Mouse (Mus musculus) spleen, adult 2 months (tissue): ENCODE results near the gene Tceanc2. TPM values are rescaled to one million over a fixed set of nuclear protein-coding genes. Genes with fewer than 3 reads are reported as not detected.

Experiments
- DNase-seq, 2 experiments: peaks; one replicate each; pipeline versions ENCODE4 v3.0.0 to v3.0.0-alpha.2; 2012 to 2021; ENCODE audit warnings: low spot score in 2 of 2, low read depth in 1 of 2
- H3K27ac ChIP-seq: fragments of 200-500 bp; 2 replicates; pipeline ENCODE4 v1.5.1; 2012; ENCODE audit warnings: low read length, inconsistent platforms; ENCODE audit not compliant: insufficient read depth
- H3K27me3 ChIP-seq: fragments of 200-500 bp; 2 replicates; pipeline ENCODE4 v1.6.1; 2012; ENCODE audit warnings: mild to moderate bottlenecking, moderate library complexity, low read length, inconsistent platforms; ENCODE audit not compliant: control insufficient read depth, insufficient read depth
- H3K36me3 ChIP-seq: fragments of 200-500 bp; 2 replicates; pipeline ENCODE4 v1.6.1; 2012; ENCODE audit warnings: mild to moderate bottlenecking, low read length, inconsistent platforms; ENCODE audit not compliant: control insufficient read depth, insufficient read depth
- H3K4me1 ChIP-seq: fragments of 200-500 bp; 2 replicates; pipeline ENCODE4 v1.6.1; 2011; ENCODE audit warnings: inconsistent platforms; ENCODE audit not compliant: control insufficient read depth, insufficient read depth, insufficient read length
- H3K4me3 ChIP-seq: fragments of 200-500 bp; 2 replicates; pipeline ENCODE4 v1.5.1; 2011; ENCODE audit warnings: mild to moderate bottlenecking, inconsistent platforms; ENCODE audit not compliant: insufficient read depth, insufficient read length; ENCODE audit errors: extremely low read depth
- CTCF ChIP-seq: fragments of 200-500 bp; IDR thresholded peaks from 2 replicates; pipeline ENCODE4 v1.5.1; 2011; ENCODE audit warnings: mild to moderate bottlenecking, inconsistent platforms; ENCODE audit not compliant: insufficient read depth, insufficient read length, insufficient replicate concordance; ENCODE audit errors: extremely low read depth
- POLR2A ChIP-seq: fragments of 200-500 bp; IDR thresholded peaks from 2 replicates; pipeline ENCODE4 v1.6.1; 2011; ENCODE audit warnings: low read depth, low read length, inconsistent platforms
- WGBS: fragments of 180-500 bp; shearing (Covaris S2); methylation state at CpG from one replicate; pipeline ENCODE4 v1.1.7; 2018; 5-methylcytosine and 5-hydroxymethylcytosine counted together
- polyA plus RNA-seq: library from polyadenylated mRNA; depleted of rRNA; stranded (reverse); fragments of >200 nt; gene quantifications from 2 replicates; pipeline ENCODE4 v1.2.3, GENCODE M21; 2012

Gene Tceanc2
- polyA plus RNA-seq, 1 experiment = 7.0 TPM

DNA sequence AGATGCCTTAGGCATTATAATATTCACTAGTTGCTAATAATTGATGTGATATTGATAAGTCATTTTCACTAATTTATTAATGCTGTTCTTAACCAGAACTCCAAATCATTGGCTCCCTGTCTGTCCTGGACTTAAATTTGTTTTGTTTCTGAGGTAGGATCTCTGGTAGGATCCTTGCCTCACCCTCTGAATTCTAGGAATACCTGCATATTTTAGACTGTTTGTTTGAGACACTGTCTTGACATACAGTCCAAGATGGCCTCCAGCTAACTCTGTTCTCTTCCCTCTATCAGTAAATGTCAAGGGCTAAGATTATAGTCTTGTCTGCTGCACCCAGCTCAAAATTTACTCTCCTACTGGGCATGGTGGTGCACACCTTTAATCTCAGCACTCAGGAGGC lies 1.8 kb upstream of the Tceanc2 start:
- H3K4me3 ChIP-seq = no peak overlapping the region
- H3K36me3 ChIP-seq = no peaks in the 10 kb centered on the region; the same call in 1 of the 2 replicates
- no peak for DNase-seq
- H3K27ac ChIP-seq = no peak overlapping the region
- TF ChIP-seq CTCF (no peak), POLR2A (no peak)
- peaks cover 12% of the 10 kb centered on the region for H3K4me1 ChIP-seq
- H3K27me3 ChIP-seq = no peaks in the 10 kb centered on the region

DNA sequence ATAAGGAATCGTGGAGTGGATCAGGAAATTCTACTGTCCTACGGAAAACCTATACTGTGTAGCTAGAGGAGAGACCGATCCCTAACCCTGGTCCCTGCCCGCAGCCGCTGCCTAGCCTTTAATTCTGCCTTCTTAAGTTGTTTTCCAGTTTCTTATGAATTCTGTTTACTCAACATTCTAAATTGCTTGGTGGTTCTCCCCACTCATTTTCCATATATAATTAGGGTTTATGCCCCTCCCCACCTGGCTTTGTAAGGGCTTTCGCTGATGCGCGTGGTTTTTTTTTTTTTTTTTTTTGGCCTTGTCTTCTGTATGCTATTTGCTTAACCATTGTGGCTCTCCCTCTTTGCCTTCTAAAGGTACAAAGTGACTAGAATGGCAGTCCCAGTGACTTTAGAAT lies 645 bp upstream of the Tceanc2 start:
- TF ChIP-seq CTCF (no peak), POLR2A (no peak)
- Histone ChIP-seq H3K4me1 (peaks cover 12% of the 10 kb centered on the region), H3K27me3 (no peaks in the 10 kb centered on the region), H3K27ac (0 out of 2 replicates have a peak overlapping the region, but pooled peaks have one; percentile 95), H3K4me3 (peak overlapping the region; percentile 92), H3K36me3 (peaks cover 4% of the 10 kb centered on the region; the same call in 1 of the 2 replicates)
- WGBS = under 1% methylated on average over 8 of the region's 8 CpGs
- no peak for DNase-seq

- under 1% methylated on average over 48 of the region's 49 CpGs for WGBS
Measured at GRCm38 (mm10) chr4:107178182-107178829, 610 bp downstream of the Tceanc2 start, which contains the start of gene Tmem59. Tmem59 (plus strand) TSS chr4:107178399.

GRCm38 (mm10) chr4:107177506-107177905 lies 1.4 kb downstream of the Tceanc2 start:
- peaks cover 12% of the 10 kb centered on the region for H3K4me1 ChIP-seq
- H3K27ac ChIP-seq = peak overlapping the region; percentile 100
- TF ChIP-seq CTCF = no peak
- no peak for TF ChIP-seq POLR2A
- H3K36me3 ChIP-seq = peaks cover 7% of the 10 kb centered on the region; the same call in 1 of the 2 replicates
- 22% methylated on average over 11 of the region's 11 CpGs for WGBS
- H3K4me3 ChIP-seq = peak overlapping the region; percentile 92
- H3K27me3 ChIP-seq = no peaks in the 10 kb centered on the region
- DNase-seq = no peak

More at GRCm38 (mm10) chr4:107178182-107178829, 610 bp downstream of the Tceanc2 start, which contains the start of gene Tmem59:
- peak; percentile 90 to 93 for DNase-seq
- TF ChIP-seq CTCF (no peak), POLR2A (peak; percentile 64)
- peaks cover 7% of the 10 kb centered on the region; the same call in 1 of the 2 replicates for H3K36me3 ChIP-seq
- H3K4me1 ChIP-seq = peaks cover 12% of the 10 kb centered on the region
- H3K27me3 ChIP-seq = no peaks in the 10 kb centered on the region
- H3K4me3 ChIP-seq = peak within 1 kb of the TSS; percentile 92
- H3K27ac ChIP-seq = peak within 1 kb of the TSS; percentile 100

- WGBS = 80% methylated on average over 5 of the region's 5 CpGs
- TF ChIP-seq CTCF (no peak), POLR2A (no peak)
- Histone ChIP-seq H3K27me3 (no peaks in the 10 kb centered on the region), H3K4me3 (no peak overlapping the region), H3K36me3 (peaks cover 7% of the 10 kb centered on the region), H3K27ac (no peak overlapping the region), H3K4me1 (no peaks in the 10 kb centered on the region)
- DNase-seq = no peak
Measured at GRCm38 (mm10) chr4:107167798-107168197, 11.1 kb downstream of the Tceanc2 start.

- no peak for TF ChIP-seq POLR2A
- no peak for TF ChIP-seq CTCF
- H3K36me3 ChIP-seq = peaks cover 3% of the 10 kb centered on the region; the same call in 1 of the 2 replicates
- no peak overlapping the region for H3K27ac ChIP-seq
- H3K4me1 ChIP-seq = no peaks in the 10 kb centered on the region
- H3K4me3 ChIP-seq = no peak overlapping the region
- no peak for DNase-seq
- H3K27me3 ChIP-seq = no peaks in the 10 kb centered on the region
- 89% methylated on average over 5 of the region's 5 CpGs for WGBS
Measured at GRCm38 (mm10) chr4:107166700-107167099, 12.2 kb downstream of the Tceanc2 start.

DNA sequence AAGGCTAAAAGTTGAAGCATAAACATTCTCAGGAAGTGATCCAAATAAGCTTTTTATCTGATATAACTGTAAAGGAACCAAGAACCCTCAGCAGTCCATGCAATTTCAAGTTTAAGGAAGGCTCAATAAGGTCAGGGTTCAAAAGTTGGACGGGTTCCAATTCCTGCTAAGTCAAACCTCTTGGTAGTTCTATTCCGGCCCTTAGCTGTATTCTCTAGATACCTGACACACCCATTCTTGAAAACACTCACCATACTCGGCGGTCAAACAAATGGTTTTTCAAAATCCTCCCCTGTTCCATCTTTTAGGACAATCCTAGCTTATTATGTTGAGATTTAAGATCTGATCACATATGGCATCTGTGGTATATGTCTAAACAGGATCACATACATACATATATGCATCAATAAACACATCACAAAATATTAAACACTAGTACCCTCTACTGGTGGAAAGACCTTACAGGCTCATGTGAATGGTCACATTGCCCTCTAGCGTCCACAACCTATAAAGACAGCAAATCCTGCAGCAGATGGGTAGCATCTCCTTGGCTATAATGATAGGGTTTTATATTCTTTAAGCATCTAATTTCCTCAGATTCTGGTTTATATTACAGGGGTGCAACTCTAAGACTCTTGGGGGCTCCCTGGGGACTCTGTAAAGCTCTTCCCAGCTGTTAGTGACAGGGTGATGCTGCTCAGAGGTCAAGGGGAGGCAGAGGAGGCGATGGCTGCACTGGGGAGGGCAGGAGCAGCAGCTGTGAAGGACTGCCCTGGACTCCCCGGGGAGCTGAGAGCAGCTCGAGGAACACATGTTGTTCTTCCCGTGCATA lies 14.9 kb downstream of the Tceanc2 start:
- H3K27me3 ChIP-seq = no peaks in the 10 kb centered on the region
- 46% methylated on average over 9 of the region's 9 CpGs for WGBS
- DNase-seq = peak; percentile 56 to 64
- H3K4me1 ChIP-seq = no peaks in the 10 kb centered on the region
- TF ChIP-seq CTCF (peak; percentile 69; the same call in 1 of the 2 replicates), POLR2A (no peak)
- no peak overlapping the region for H3K4me3 ChIP-seq
- peaks cover 8% of the 10 kb centered on the region for H3K36me3 ChIP-seq
- no peak overlapping the region for H3K27ac ChIP-seq
